Mouse (Mus musculus) embryonic facial prominence, embryonic 13.5 days (tissue): ENCODE results near the gene H2-DMb2. TPM values are rescaled to one million over a fixed set of nuclear protein-coding genes. Genes with fewer than 3 reads are reported as not detected.
A peak's percentile ranks its signal among the peaks of the same experiment; 100 is the strongest.

Experiments used
- ATAC-seq: fragments of 200-750 bp; cut with Nextera tagmentation; 2 replicates; pipeline ENCODE4 v1.8.0; 2017; ENCODE audit warnings: low read depth; ENCODE audit not compliant: insufficient number of reproducible peaks, insufficient read depth, low FRiP score, low TSS enrichment
- H3K27ac ChIP-seq: fragments of 300-500 bp; sonication (generic); 2 replicates; pipeline ENCODE4 v1.5.1; 2015; ENCODE audit warnings: moderate library complexity, mild to moderate bottlenecking, inconsistent platforms
- H3K27me3 ChIP-seq: fragments of 300-500 bp; sonication (generic); 2 replicates; pipeline ENCODE4 v1.6.1; 2015; ENCODE audit warnings: mild to moderate bottlenecking, inconsistent platforms
- H3K36me3 ChIP-seq: fragments of 300-500 bp; sonication (generic); 2 replicates; pipeline ENCODE4 v1.6.1; 2015; ENCODE audit warnings: mild to moderate bottlenecking, inconsistent platforms
- H3K4me1 ChIP-seq: fragments of 300-500 bp; sonication (generic); 2 replicates; pipeline ENCODE4 v1.6.1; 2015; ENCODE audit warnings: inconsistent platforms
- H3K4me2 ChIP-seq: fragments of 300-500 bp; sonication (generic); 2 replicates; pipeline ENCODE4 v1.6.1; 2015; ENCODE audit warnings: moderate library complexity, mild to moderate bottlenecking, inconsistent platforms
- H3K4me3 ChIP-seq: fragments of 300-500 bp; sonication (generic); 2 replicates; pipeline ENCODE4 v1.5.1; 2015; ENCODE audit warnings: mild to moderate bottlenecking, inconsistent platforms
- H3K9ac ChIP-seq: fragments of 300-500 bp; sonication (generic); 2 replicates; pipeline ENCODE4 v1.6.1; 2015; ENCODE audit warnings: mild to moderate bottlenecking, inconsistent platforms
- H3K9me3 ChIP-seq: fragments of 300-500 bp; sonication (generic); 2 replicates; pipeline ENCODE4 v1.6.1; 2016; ENCODE audit warnings: inconsistent platforms
- WGBS: fragments of 180-500 bp; shearing (Covaris S2); methylation state at CpG from one replicate; pipeline ENCODE4 v1.1.7; 2015; ENCODE audit warnings: mixed read lengths; 5-methylcytosine and 5-hydroxymethylcytosine counted together
- polyA plus RNA-seq: library from polyadenylated mRNA; unstranded; fragments of >200 nt; fragmentation: Nextera tagmentation; extraction: Ambion mirVana; gene quantifications from 2 replicates; pipeline ENCODE4 v1.2.1, GENCODE M21; 2015

H2-DMb2 gene
- polyA plus RNA-seq, 1 experiment from 2014 or later, result 1.1 TPM

DNA sequence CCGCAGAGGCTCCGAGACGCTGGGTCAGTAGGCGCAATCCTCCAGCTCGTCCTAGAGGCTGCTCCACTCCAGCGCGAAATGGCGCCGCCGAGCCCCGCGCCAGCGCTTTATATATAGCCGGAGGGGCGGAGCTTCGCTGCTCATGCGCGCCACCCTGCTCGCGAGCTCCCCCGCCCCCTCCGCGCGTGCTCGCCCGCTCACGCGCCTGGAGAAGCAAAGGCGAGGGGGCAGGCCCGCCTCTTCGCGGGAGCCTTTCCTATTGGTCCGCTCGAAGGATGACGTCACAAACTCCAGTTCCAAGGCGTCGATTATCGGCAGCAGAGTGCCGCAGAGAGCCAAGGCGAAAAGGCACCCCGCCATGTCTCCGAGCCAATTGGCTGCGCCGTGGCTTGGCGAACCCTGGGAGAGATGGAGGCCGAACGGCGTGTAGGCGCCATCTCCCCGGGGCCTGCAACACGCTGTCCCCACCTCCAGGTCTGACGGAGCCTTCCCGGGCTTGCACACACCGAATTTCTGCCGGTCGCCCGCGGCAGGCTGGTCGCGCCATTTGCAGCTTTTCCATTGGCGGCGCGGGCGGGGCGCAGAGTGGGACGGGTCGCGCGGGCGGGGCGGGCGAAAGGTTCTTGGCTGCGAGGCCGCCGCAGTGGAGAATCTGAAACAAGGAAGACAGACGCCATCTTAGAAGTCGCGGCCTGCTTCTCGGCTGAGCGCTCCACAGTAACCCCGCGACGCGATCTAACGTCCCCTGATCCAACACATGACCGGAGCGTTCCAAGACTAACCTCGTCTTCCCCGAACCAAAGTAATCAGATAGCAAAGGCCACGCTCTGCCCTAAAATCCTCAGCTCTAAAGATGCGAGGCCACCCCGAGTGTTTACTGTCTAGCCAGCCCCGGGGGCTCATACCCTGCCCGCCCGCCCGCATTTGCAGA is 23.6 kb upstream of the H2-DMb2 start, which contains the start of gene H2-DMa:
Gene H2-DMa, plus strand, starts transcription at position 293 of the 931 bp plus-strand sequence.
- peak within 1 kb of the TSS; percentile 92 for H3K4me2 ChIP-seq
- peak within 1 kb of the TSS; percentile 100 for H3K27ac ChIP-seq
- no peaks in the 10 kb centered on the region for H3K9me3 ChIP-seq
- peak within 1 kb of the TSS; percentile 97 for H3K4me3 ChIP-seq
- WGBS, result under 1% methylated on average over 96 of the region's 96 CpGs
- H3K4me1 ChIP-seq, result peaks cover 30% of the 10 kb centered on the region
- peaks cover 45% of the 10 kb centered on the region for H3K36me3 ChIP-seq
- H3K27me3 ChIP-seq, result no peaks in the 10 kb centered on the region
- ATAC-seq, result peak; percentile 65
- H3K9ac ChIP-seq, result peak within 1 kb of the TSS; percentile 98

- Histone ChIP-seq H3K4me2 (peak overlapping the region; percentile 92), H3K4me1 (peaks cover 30% of the 10 kb centered on the region), H3K36me3 (peaks cover 37% of the 10 kb centered on the region), H3K27ac (peak overlapping the region; percentile 100), H3K9ac (peak overlapping the region; percentile 98), H3K27me3 (no peaks in the 10 kb centered on the region), H3K9me3 (no peaks in the 10 kb centered on the region), H3K4me3 (peak overlapping the region; percentile 97)
- ATAC-seq, result peak; percentile 7; the same call in 1 of the 2 replicates
- under 1% methylated on average over 38 of the region's 42 CpGs for WGBS
Observed at GRCm38 (mm10) chr17:34120180-34120723, 22.9 kb upstream of the H2-DMb2 start.

GRCm38 (mm10) chr17:34120814-34121171 is 22.3 kb upstream of the H2-DMb2 start:
- Histone ChIP-seq H3K36me3 (peaks cover 36% of the 10 kb centered on the region), H3K27ac (peak overlapping the region; percentile 100), H3K9ac (peak overlapping the region; percentile 98), H3K9me3 (no peaks in the 10 kb centered on the region), H3K4me3 (peak overlapping the region; percentile 97), H3K4me1 (peaks cover 29% of the 10 kb centered on the region), H3K4me2 (peak overlapping the region; percentile 92), H3K27me3 (no peaks in the 10 kb centered on the region)
- under 1% methylated on average over 31 of the region's 31 CpGs for WGBS
- ATAC-seq, result peak; percentile 13

- no peaks in the 10 kb centered on the region for H3K9me3 ChIP-seq
- H3K9ac ChIP-seq, result peak overlapping the region; percentile 98
- peak; percentile 52 for ATAC-seq
- H3K4me2 ChIP-seq, result peak overlapping the region; percentile 92
- WGBS, result under 1% methylated on average over 34 of the region's 35 CpGs
- H3K4me3 ChIP-seq, result peak overlapping the region; percentile 97
- H3K36me3 ChIP-seq, result peaks cover 34% of the 10 kb centered on the region
- H3K27ac ChIP-seq, result peak overlapping the region; percentile 100
- no peaks in the 10 kb centered on the region for H3K27me3 ChIP-seq
- H3K4me1 ChIP-seq, result peaks cover 27% of the 10 kb centered on the region
Observed at GRCm38 (mm10) chr17:34121172-34121878, 21.8 kb upstream of the H2-DMb2 start.

GRCm38 (mm10) chr17:34121879-34122187 is 21.3 kb upstream of the H2-DMb2 start:
- Histone ChIP-seq H3K27me3 (no peaks in the 10 kb centered on the region), H3K9me3 (no peaks in the 10 kb centered on the region), H3K27ac (peak overlapping the region; percentile 100), H3K36me3 (peaks cover 31% of the 10 kb centered on the region), H3K4me1 (peaks cover 26% of the 10 kb centered on the region), H3K9ac (peak overlapping the region; percentile 98), H3K4me3 (peak overlapping the region; percentile 97), H3K4me2 (peak overlapping the region; percentile 92)
- WGBS, result 0% methylated on average over 10 of the region's 10 CpGs
- no peak for ATAC-seq

GRCm38 (mm10) chr17:34122188-34122984 is 20.7 kb upstream of the H2-DMb2 start, which contains the start of gene Brd2:
Gene Brd2 (minus strand): TSS chr17:34122634.
- H3K9me3 ChIP-seq, result no peaks in the 10 kb centered on the region
- H3K27me3 ChIP-seq, result no peaks in the 10 kb centered on the region
- peaks cover 26% of the 10 kb centered on the region for H3K36me3 ChIP-seq
- ATAC-seq, result peak; percentile 63
- H3K4me2 ChIP-seq, result peak within 1 kb of the TSS; percentile 92
- under 1% methylated on average over 69 of the region's 75 CpGs for WGBS
- H3K27ac ChIP-seq, result peak within 1 kb of the TSS; percentile 100
- H3K4me3 ChIP-seq, result peak within 1 kb of the TSS; percentile 97
- H3K9ac ChIP-seq, result peak within 1 kb of the TSS; percentile 98
- H3K4me1 ChIP-seq, result peaks cover 28% of the 10 kb centered on the region

DNA sequence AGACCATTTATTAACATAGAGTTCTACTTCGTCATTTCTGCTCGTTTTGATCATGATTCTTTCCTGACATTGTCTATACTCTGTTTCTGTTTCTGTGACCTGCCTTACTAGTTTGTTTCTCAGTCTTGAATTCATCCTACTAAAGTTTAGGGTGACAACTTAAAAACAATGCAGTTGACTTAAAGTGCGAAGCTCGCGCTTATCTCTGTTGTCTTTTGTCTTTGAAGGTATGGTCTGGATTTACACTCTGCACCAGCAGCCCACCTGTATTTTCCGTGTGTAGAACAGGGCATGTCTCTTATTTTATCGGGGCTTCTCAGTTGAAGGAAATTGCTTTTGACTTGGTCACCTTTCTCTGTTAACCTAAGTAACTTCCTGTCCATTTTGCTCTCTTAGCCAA is 20.0 kb upstream of the H2-DMb2 start:
- WGBS, result under 1% methylated on average over 7 of the region's 7 CpGs
- Histone ChIP-seq H3K4me1 (peaks cover 35% of the 10 kb centered on the region), H3K4me3 (peak overlapping the region; percentile 97), H3K27ac (peak overlapping the region; percentile 100), H3K27me3 (no peaks in the 10 kb centered on the region), H3K9ac (peak overlapping the region; percentile 98), H3K36me3 (peaks cover 19% of the 10 kb centered on the region), H3K4me2 (peak overlapping the region; percentile 92), H3K9me3 (no peaks in the 10 kb centered on the region)
- no peak for ATAC-seq

DNA sequence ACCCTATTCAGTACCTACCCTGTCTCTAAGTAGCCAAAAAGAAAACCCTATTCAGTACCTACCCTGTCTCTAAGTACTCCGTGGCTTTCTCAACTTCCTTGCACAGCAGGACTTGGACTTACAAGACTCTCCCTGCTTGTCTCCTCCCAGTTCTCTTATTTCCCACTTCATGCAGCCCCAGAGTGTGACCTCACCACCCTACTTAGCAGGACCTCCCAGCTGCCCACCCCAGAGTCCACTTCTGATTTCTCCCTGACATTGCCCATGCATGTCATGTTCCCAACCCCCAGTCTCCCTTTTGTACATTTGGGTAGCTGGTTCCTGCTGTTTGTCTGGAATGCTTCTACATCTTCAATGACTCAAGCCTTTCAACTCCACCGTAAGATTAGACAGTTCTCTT is 19.6 kb upstream of the H2-DMb2 start:
- Histone ChIP-seq H3K4me3 (peak overlapping the region; percentile 97), H3K9me3 (no peaks in the 10 kb centered on the region), H3K27ac (peak overlapping the region; percentile 100), H3K4me1 (peaks cover 39% of the 10 kb centered on the region), H3K4me2 (peak overlapping the region; percentile 92), H3K27me3 (no peaks in the 10 kb centered on the region), H3K36me3 (peaks cover 14% of the 10 kb centered on the region), H3K9ac (peak overlapping the region; percentile 98)
- ATAC-seq, result no peak
- 3% methylated on average over 2 of the region's 2 CpGs for WGBS

DNA sequence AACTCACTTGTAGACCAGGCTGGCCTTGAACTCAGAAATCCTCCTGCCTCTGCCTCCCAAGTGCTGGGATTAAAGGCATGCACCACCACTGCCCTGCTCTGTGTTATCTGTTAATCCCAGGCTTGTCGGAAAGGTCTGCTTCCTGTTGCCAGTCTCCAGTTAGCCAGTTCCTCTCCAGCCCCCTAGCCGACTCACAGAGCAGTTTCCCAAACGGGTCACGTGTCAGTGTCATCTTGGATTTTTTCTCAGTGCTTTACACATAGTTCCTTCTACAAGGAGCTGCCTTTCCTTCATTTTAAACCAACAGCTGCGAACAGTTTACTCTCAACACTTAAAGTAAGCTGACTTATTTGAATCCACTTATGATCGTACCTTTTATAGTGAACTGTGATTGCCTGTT is 18.5 kb upstream of the H2-DMb2 start:
- Histone ChIP-seq H3K9me3 (no peaks in the 10 kb centered on the region), H3K27ac (no peak overlapping the region), H3K4me3 (no peak overlapping the region), H3K4me2 (no peak overlapping the region; the same call in 1 of the 2 replicates), H3K4me1 (peaks cover 50% of the 10 kb centered on the region), H3K9ac (no peak overlapping the region), H3K27me3 (no peaks in the 10 kb centered on the region), H3K36me3 (0 out of 2 replicates have a peak, but pooled peaks cover 9% of the 10 kb centered on the region)
- no peak for ATAC-seq
- WGBS, result 83% methylated on average over 6 of the region's 6 CpGs

DNA sequence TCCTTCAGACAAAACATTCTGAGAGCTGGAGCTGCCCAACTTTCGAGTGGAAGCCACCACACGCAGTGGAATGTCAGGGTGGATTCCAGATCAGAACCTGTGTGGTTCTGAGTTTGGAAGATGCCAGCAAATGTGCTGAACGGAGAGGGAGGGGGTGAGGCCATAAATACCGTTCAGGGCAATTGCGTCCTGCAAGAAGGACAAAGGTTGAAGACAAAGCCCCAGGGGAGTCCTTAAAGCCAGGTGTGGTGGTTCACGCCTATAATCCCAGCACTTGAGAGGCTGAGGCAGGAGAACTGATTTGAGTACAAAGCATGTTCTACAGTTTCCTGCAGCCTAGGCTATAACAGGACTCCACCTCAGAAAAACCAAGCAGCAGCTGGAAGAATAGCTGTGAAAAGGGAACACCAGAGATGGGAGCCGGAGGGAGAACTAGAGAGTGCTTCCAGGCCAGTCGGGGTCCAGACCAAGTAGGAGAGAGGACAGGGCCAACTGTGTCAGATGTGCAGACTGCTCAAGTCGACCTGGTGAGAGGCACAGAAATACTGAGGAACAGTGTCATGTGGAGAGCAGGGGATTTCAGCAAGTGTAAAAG is 16.2 kb upstream of the H2-DMb2 start:
- Histone ChIP-seq H3K4me2 (no peak overlapping the region), H3K9ac (no peak overlapping the region), H3K9me3 (no peaks in the 10 kb centered on the region), H3K4me3 (no peak overlapping the region), H3K27me3 (no peaks in the 10 kb centered on the region), H3K27ac (no peak overlapping the region), H3K4me1 (peaks cover 50% of the 10 kb centered on the region), H3K36me3 (0 out of 2 replicates have a peak, but pooled peaks cover 9% of the 10 kb centered on the region)
- no peak for ATAC-seq
- WGBS, result 63% methylated on average over 9 of the region's 9 CpGs
